ENCODE assay signal across 31 mouse cellular contexts in genomic region chr7:49565084-49565483, GRCm38 (mm10).
DNase-seq lines count a peak whose midpoint lies in the region; ATAC-seq and TF ChIP-seq lines count a peak whose summit lies in the region.
"Had no signal": no experiment of that assay in that cellular context is flagged by ENCODE, and none has a peak within 500 bp of the region (broad histone marks: within the 10 kb centered on the region; RNA-seq: fewer than 3 reads in every experiment).

No protein-coding gene starts in this region.

- no peaks in the 10 kb centered on the region for H3K9me3 ChIP-seq in heart, embryonic 12.5 days (replicated peaks)
- no peaks in the 10 kb centered on the region for H3K9me3 ChIP-seq in hindbrain, embryonic 13.5 days
- H3K9me3 ChIP-seq in hindbrain, embryonic 14.5 days (ENCODE audit: control insufficient read depth, low read length) = no peaks in the 10 kb centered on the region
- H3K9me3 ChIP-seq: embryonic facial prominence, embryonic 10.5 days; embryonic facial prominence, embryonic 15.5 days; forebrain, embryonic 12.5 days; hindbrain, embryonic 15.5 days; limb, embryonic 13.5 days; lung, embryonic 15.5 days; midbrain, embryonic 12.5 days; neural tube, embryonic 12.5 days had no signal

- H3K9ac ChIP-seq in heart, embryonic 12.5 days = peak overlapping the region; percentile 38; the same call in 1 of the 2 replicates
- H3K9ac ChIP-seq in hindbrain, embryonic 13.5 days = 0 out of 2 replicates have a peak overlapping the region, but pooled peaks have one; percentile 19
- H3K9ac ChIP-seq in hindbrain, embryonic 14.5 days = no peak overlapping the region
- H3K9ac ChIP-seq: embryonic facial prominence, embryonic 15.5 days; forebrain, embryonic 12.5 days; forebrain, postnatal 0 days; hindbrain, embryonic 15.5 days; limb, embryonic 13.5 days; lung, embryonic 15.5 days; midbrain, embryonic 12.5 days; neural tube, embryonic 12.5 days had no signal

- no peak for TF ChIP-seq CTCF in cortical plate, adult 2 months (IDR thresholded peaks at IDR 0.05; ENCODE audit: extremely low read depth, insufficient read depth, low read length)

- no peak for TF ChIP-seq POLR2A in cortical plate, adult 2 months (IDR thresholded peaks at IDR 0.05; ENCODE audit: extremely low read depth, insufficient read depth, low read length)

- no peak overlapping the region for H3K4me2 ChIP-seq in heart, embryonic 12.5 days
- H3K4me2 ChIP-seq in hindbrain, embryonic 13.5 days = no peak overlapping the region
- H3K4me2 ChIP-seq in hindbrain, embryonic 14.5 days (replicated peaks) = no peak overlapping the region
- H3K4me2 ChIP-seq: embryonic facial prominence, embryonic 15.5 days; forebrain, embryonic 12.5 days; hindbrain, embryonic 15.5 days; limb, embryonic 13.5 days; liver, embryonic 11.5 days; lung, embryonic 15.5 days; midbrain, embryonic 12.5 days; neural tube, embryonic 12.5 days had no signal

- peaks cover 82% of the 10 kb centered on the region for H3K36me3 ChIP-seq in heart, embryonic 12.5 days
- peaks cover 40% of the 10 kb centered on the region for H3K36me3 ChIP-seq in hindbrain, embryonic 13.5 days
- peaks cover 19% of the 10 kb centered on the region; the same call in 1 of the 2 replicates for H3K36me3 ChIP-seq in hindbrain, embryonic 14.5 days (replicated peaks; ENCODE audit: control insufficient read depth, insufficient read depth)
- H3K36me3 ChIP-seq: forebrain, embryonic 12.5 days had no signal

- ATAC-seq in heart, embryonic 12.5 days (ENCODE audit: insufficient number of reproducible peaks, low FRiP score) = no peak
- no peak for ATAC-seq in hindbrain, embryonic 13.5 days (ENCODE audit: low FRiP score)
- no peak for ATAC-seq in hindbrain, embryonic 14.5 days (ENCODE audit: low FRiP score)
- ATAC-seq: forebrain, postnatal 0 days; inflammation-experienced regulatory T-cells, adult 6 months had no signal

- no peaks in the 10 kb centered on the region for H3K27me3 ChIP-seq in heart, embryonic 12.5 days (replicated peaks)
- no peaks in the 10 kb centered on the region for H3K27me3 ChIP-seq in hindbrain, embryonic 13.5 days
- H3K27me3 ChIP-seq in hindbrain, embryonic 14.5 days (ENCODE audit: control insufficient read depth, insufficient read depth, low read length) = no peaks in the 10 kb centered on the region
- H3K27me3 ChIP-seq: embryonic facial prominence, embryonic 15.5 days; forebrain, embryonic 12.5 days; hindbrain, embryonic 15.5 days; limb, embryonic 13.5 days; lung, embryonic 15.5 days; megakaryocyte, embryonic 14.5 days; midbrain, embryonic 12.5 days; neural tube, embryonic 12.5 days had no signal

- DNase-seq in heart, adult 8-10 months (ENCODE audit: low spot score) = no peak
- DNase-seq in hindbrain, embryonic 14.5 days (ENCODE audit: low spot score) = no peak
- peak; percentile 69 for DNase-seq in brain, adult 2 months (ENCODE audit: low read depth, low spot score)
- DNase-seq in urinary bladder, postnatal 25 days (ENCODE audit: low spot score) = no peak
- DNase-seq: adrenal gland, postnatal 25 days; B cell, adult 2 months; cerebellum, adult 2 months; cerebellum, postnatal 14 days; forebrain, postnatal 0 days; gastrocnemius, postnatal 14 days; kidney, adult 11 months; kidney, postnatal 36 days; right cerebral cortex, postnatal 4 days; thymus, adult 18-20 months; thymus, postnatal 36 days had no signal

- WGBS in heart, embryonic 12.5 days = 78% methylated on average over 11 of the region's 11 CpGs
- 96% methylated on average over 11 of the region's 11 CpGs for WGBS in hindbrain, embryonic 13.5 days
- WGBS in hindbrain, embryonic 14.5 days = 93% methylated on average over 11 of the region's 11 CpGs

- peaks cover 53% of the 10 kb centered on the region for H3K4me1 ChIP-seq in heart, embryonic 12.5 days (replicated peaks)
- no peaks in the 10 kb centered on the region for H3K4me1 ChIP-seq in hindbrain, embryonic 13.5 days (replicated peaks)
- no peaks in the 10 kb centered on the region for H3K4me1 ChIP-seq in hindbrain, embryonic 14.5 days (replicated peaks; ENCODE audit: control insufficient read depth, insufficient read depth, low read length)
- H3K4me1 ChIP-seq in cortical plate, adult 2 months (ENCODE audit: control insufficient read depth, insufficient read depth, low read length) = peaks cover 13% of the 10 kb centered on the region
- H3K4me1 ChIP-seq: hindbrain, embryonic 15.5 days; neural tube, embryonic 12.5 days had no signal

- no peak overlapping the region for H3K4me3 ChIP-seq in heart, embryonic 12.5 days
- no peak overlapping the region for H3K4me3 ChIP-seq in hindbrain, embryonic 13.5 days
- no peak overlapping the region for H3K4me3 ChIP-seq in hindbrain, embryonic 14.5 days (replicated peaks; ENCODE audit: low read length)
- no peak overlapping the region for H3K4me3 ChIP-seq in cortical plate, adult 2 months (ENCODE audit: insufficient read depth, low read length)
- H3K4me3 ChIP-seq: embryonic facial prominence, embryonic 10.5 days; embryonic facial prominence, embryonic 15.5 days; forebrain, embryonic 12.5 days; hindbrain, embryonic 15.5 days; limb, embryonic 13.5 days; lung, embryonic 15.5 days; megakaryocyte, embryonic 14.5 days; midbrain, embryonic 12.5 days; myocyte; neural tube, embryonic 12.5 days had no signal

- peak overlapping the region; percentile 86 for H3K27ac ChIP-seq in heart, embryonic 12.5 days (ENCODE audit: poor library complexity, severe bottlenecking)
- H3K27ac ChIP-seq in hindbrain, embryonic 13.5 days = no peak overlapping the region
- H3K27ac ChIP-seq in hindbrain, embryonic 14.5 days = no peak overlapping the region
- H3K27ac ChIP-seq in cortical plate, adult 2 months (ENCODE audit: insufficient read depth, low read length) = peak overlapping the region; percentile 69; the same call in 1 of the 2 replicates
- H3K27ac ChIP-seq: embryonic facial prominence, embryonic 10.5 days; embryonic facial prominence, embryonic 15.5 days; forebrain, embryonic 12.5 days; hindbrain, embryonic 15.5 days; limb, embryonic 13.5 days; lung, embryonic 15.5 days; midbrain, embryonic 12.5 days; neural tube, embryonic 12.5 days; stomach, postnatal 0 days had no signal

Comparison
In these comparisons a context has a peak if more than half of its experiments do, and no peak if none do; other contexts are left out.
1. H3K27ac ChIP-seq: peak in heart, embryonic 12.5 days (single experiment) and cortical plate, adult 2 months (single experiment); none in hindbrain, embryonic 13.5 days (single experiment) and hindbrain, embryonic 14.5 days (single experiment).